Mouse (Mus musculus): ENCODE results near the gene Gm3880. TPM values are rescaled to one million over a fixed set of nuclear protein-coding genes. Genes with fewer than 3 reads are reported as not detected.
"Not testable (repeated sequence)": the region's sequence is repeated elsewhere in the genome, so short reads cannot be mapped to it uniquely, and the experiment has no call there.

Gene Gm3880
- total RNA-seq (2015; ENCODE audit: low replicate concordance) (not detected in 2 replicates), total RNA-seq (2017; ENCODE audit: low replicate concordance) (not detected in 2 replicates)

GRCm38 (mm10) chrX:102686872-102687271, at the start of gene Gm3880:
Gm3880 (minus strand) TSS chrX:102686972.
- ATAC-seq (replicated peaks; ENCODE audit: low FRiP score, poor library complexity, severe bottlenecking), result not testable (repeated sequence)

GRCm38 (mm10) chrX:102724226-102724625, 37.5 kb upstream of the Gm3880 start:
- not testable (repeated sequence) for ATAC-seq (replicated peaks; ENCODE audit: low FRiP score, poor library complexity, severe bottlenecking)

GRCm38 (mm10) chrX:102707535-102707934, 20.8 kb upstream of the Gm3880 start, which contains the start of the genes Gm9112 and Dmrtc1b:
Gm9112 (minus strand) TSS chrX:102707635.
Dmrtc1b (plus strand) TSS chrX:102707865.
- not testable (repeated sequence) for ATAC-seq (replicated peaks; ENCODE audit: low FRiP score, poor library complexity, severe bottlenecking)

GRCm38 (mm10) chrX:102700636-102701035, 13.9 kb upstream of the Gm3880 start:
- ATAC-seq (replicated peaks; ENCODE audit: low FRiP score, poor library complexity, severe bottlenecking), result not testable (repeated sequence)

GRCm38 (mm10) chrX:102689252-102689651, 2.5 kb upstream of the Gm3880 start:
- not testable (repeated sequence) for ATAC-seq (replicated peaks; ENCODE audit: low FRiP score, poor library complexity, severe bottlenecking)

GRCm38 (mm10) chrX:102684706-102685105, 2.1 kb downstream of the Gm3880 start:
- not testable (repeated sequence) for ATAC-seq (replicated peaks; ENCODE audit: low FRiP score, poor library complexity, severe bottlenecking)

- ATAC-seq (replicated peaks; ENCODE audit: low FRiP score, poor library complexity, severe bottlenecking), result no peak
These were observed 20.1 kb downstream of the Gm3880 start for GRCm38 (mm10) chrX:102666641-102667040.

GRCm38 (mm10) chrX:102660712-102661111, 26.1 kb downstream of the Gm3880 start:
- no peak for ATAC-seq (replicated peaks; ENCODE audit: low FRiP score, poor library complexity, severe bottlenecking)

GRCm38 (mm10) chrX:102645691-102646090, 41.1 kb downstream of the Gm3880 start:
- ATAC-seq (replicated peaks; ENCODE audit: low FRiP score, poor library complexity, severe bottlenecking), result no peak

GRCm38 (mm10) chrX:102645146-102645545, 41.6 kb downstream of the Gm3880 start:
- ATAC-seq (replicated peaks; ENCODE audit: low FRiP score, poor library complexity, severe bottlenecking), result no peak

GRCm38 (mm10) chrX:102644573-102644951, 42.2 kb downstream of the Gm3880 start:
- ATAC-seq (replicated peaks; ENCODE audit: low FRiP score, poor library complexity, severe bottlenecking), result no peak

GRCm38 (mm10) chrX:102643823-102644572, 42.8 kb downstream of the Gm3880 start, which contains the start of gene Phka1:
Phka1 (minus strand) TSS chrX:102644246.
- ATAC-seq (replicated peaks; ENCODE audit: low FRiP score, poor library complexity, severe bottlenecking), result peak; percentile 94

Other genes starting within 250 kb of the Gm3880 start
- 0.84 and 7.3 TPM in 2 replicates for gene Hdac8, start 181.6 kb downstream of the Gm3880 start, total RNA-seq (2015; ENCODE audit: low replicate concordance)
- gene Hdac8, start 181.6 kb downstream of the Gm3880 start, total RNA-seq (2017; ENCODE audit: low replicate concordance), result 4.1 and 8.8 TPM in 2 replicates
- 0.38 and 2.1 TPM in 2 replicates for gene Phka1, start 42.7 kb downstream of the Gm3880 start, total RNA-seq (2015; ENCODE audit: low replicate concordance)
- gene Phka1, start 42.7 kb downstream of the Gm3880 start, total RNA-seq (2017; ENCODE audit: low replicate concordance), result 1.4 TPM in 2 replicates
- gene Gm9112, start 20.7 kb upstream of the Gm3880 start, total RNA-seq (2015; ENCODE audit: low replicate concordance), result not detected in 2 replicates
- gene Gm9112, start 20.7 kb upstream of the Gm3880 start, total RNA-seq (2017; ENCODE audit: low replicate concordance), result not detected in 2 replicates
- not detected in 2 replicates for gene Dmrtc1b, start 20.9 kb upstream of the Gm3880 start, total RNA-seq (2015; ENCODE audit: low replicate concordance)
- gene Dmrtc1b, start 20.9 kb upstream of the Gm3880 start, total RNA-seq (2017; ENCODE audit: low replicate concordance), result not detected in 2 replicates
- not detected in 2 replicates for gene Dmrtc1c1, start 116.0 kb upstream of the Gm3880 start, total RNA-seq (2015; ENCODE audit: low replicate concordance)
- not detected in 2 replicates for gene Dmrtc1c1, start 116.0 kb upstream of the Gm3880 start, total RNA-seq (2017; ENCODE audit: low replicate concordance)
- gene Dmrtc1c2, start 167.6 kb upstream of the Gm3880 start, total RNA-seq (2015; ENCODE audit: low replicate concordance), result not detected in 2 replicates
- gene Dmrtc1c2, start 167.6 kb upstream of the Gm3880 start, total RNA-seq (2017; ENCODE audit: low replicate concordance), result not detected in 2 replicates
- not detected in 2 replicates for gene 1700031F05Rik, start 181.0 kb upstream of the Gm3880 start, total RNA-seq (2015; ENCODE audit: low replicate concordance)
- not detected in 2 replicates for gene 1700031F05Rik, start 181.0 kb upstream of the Gm3880 start, total RNA-seq (2017; ENCODE audit: low replicate concordance)
- not detected in 2 replicates for gene Dmrtc1a, start 221.7 kb upstream of the Gm3880 start, total RNA-seq (2015; ENCODE audit: low replicate concordance)
- not detected in 2 replicates for gene Dmrtc1a, start 221.7 kb upstream of the Gm3880 start, total RNA-seq (2017; ENCODE audit: low replicate concordance)
- gene 1700011M02Rik, start 221.9 kb upstream of the Gm3880 start, total RNA-seq (2015; ENCODE audit: low replicate concordance), result not detected in 2 replicates
- not detected in 2 replicates for gene 1700011M02Rik, start 221.9 kb upstream of the Gm3880 start, total RNA-seq (2017; ENCODE audit: low replicate concordance)
- not detected in 2 replicates for gene 1700018G05Rik, start 241.4 kb upstream of the Gm3880 start, total RNA-seq (2015; ENCODE audit: low replicate concordance)
- not detected in 2 replicates for gene 1700018G05Rik, start 241.4 kb upstream of the Gm3880 start, total RNA-seq (2017; ENCODE audit: low replicate concordance)

Data from erythroblast, adult 5-6 weeks (primary cell).